15 mouse cellular contexts compared by ENCODE assay signal in the genomic region with DNA sequence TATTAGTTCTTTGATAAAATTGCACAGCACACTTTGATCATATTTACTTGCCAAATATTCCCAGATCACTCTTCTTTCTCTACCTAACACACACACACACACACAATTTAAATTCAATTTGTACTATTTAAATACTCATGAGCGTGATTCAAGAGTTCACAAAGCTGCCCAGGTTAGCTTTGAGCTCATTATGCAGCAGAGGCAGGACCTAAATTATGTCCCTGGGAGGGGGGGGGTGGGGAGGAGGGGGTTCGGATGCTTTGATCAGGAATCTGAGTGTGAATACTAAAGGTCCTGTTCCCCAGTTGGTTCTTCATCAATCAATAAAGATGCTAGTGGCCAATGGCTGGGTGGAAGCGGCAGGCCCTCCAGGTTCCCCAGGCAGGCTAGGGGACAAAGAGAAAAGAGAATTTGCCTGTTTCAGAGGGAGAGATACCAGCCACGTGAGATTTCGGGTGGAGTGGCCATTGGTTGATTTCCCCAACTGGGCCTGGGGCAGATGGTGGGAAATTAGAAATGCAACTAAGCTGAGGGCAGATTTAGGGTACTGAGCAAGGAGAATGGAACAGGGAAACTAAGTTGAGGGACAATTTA.
"Had no signal": no experiment of that assay in that cellular context is flagged by ENCODE, and none has a peak within 500 bp of the region (broad histone marks: within the 10 kb centered on the region; RNA-seq: fewer than 3 reads in every experiment).

No protein-coding gene starts in this region.

- H3K36me3 ChIP-seq: stomach, embryonic 15.5 days had no signal

- H3K27ac ChIP-seq: neural tube, embryonic 15.5 days; stomach, embryonic 15.5 days; stomach, postnatal 0 days had no signal

- H3K27me3 ChIP-seq: neural tube, embryonic 15.5 days; stomach, embryonic 15.5 days had no signal

- H3K9ac ChIP-seq: neural tube, embryonic 15.5 days; stomach, embryonic 15.5 days had no signal

- H3K9me3 ChIP-seq: neural tube, embryonic 15.5 days; stomach, embryonic 15.5 days had no signal

- H3K4me3 ChIP-seq: neural tube, embryonic 15.5 days; stomach, embryonic 15.5 days had no signal

- H3K4me2 ChIP-seq: neural tube, embryonic 15.5 days; stomach, embryonic 15.5 days had no signal

- DNase-seq: retina, postnatal 1 day; right cerebral cortex, adult 18-20 months; right cerebral cortex, postnatal 14 days; right cerebral cortex, postnatal 25 days; right cerebral cortex, postnatal 4 days; spleen, adult 18-20 months; thymus, adult 18-20 months; thymus, adult 2 months; thymus, postnatal 14 days; thymus, postnatal 25 days; thymus, postnatal 36 days; thymus, postnatal 4 days had no signal

- H3K4me1 ChIP-seq: stomach, embryonic 15.5 days had no signal
